ENCODE assay signal across 27 mouse cellular contexts in the genomic region with DNA sequence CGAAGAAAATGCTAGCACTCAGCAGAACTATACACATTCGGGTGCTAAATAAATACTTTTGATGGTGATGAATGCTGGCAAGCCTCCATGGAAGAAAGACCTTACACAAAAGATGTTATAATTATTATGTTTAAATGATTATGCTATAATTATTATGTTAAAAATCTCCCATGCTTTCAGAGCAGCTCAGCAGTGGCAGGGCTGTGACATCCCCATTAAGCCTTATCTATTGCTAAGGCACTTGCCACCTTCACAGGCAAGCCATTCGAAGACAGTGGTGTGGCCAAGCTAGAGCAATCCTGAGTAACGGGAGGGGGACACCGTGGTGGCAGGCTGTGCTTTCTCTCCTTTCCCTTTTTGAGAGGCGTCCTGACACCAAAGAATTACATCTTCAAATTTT.
DNase-seq lines count a peak whose midpoint lies in the region; ATAC-seq and TF ChIP-seq lines count a peak whose summit lies in the region.
"Had no signal": no experiment of that assay in that cellular context is flagged by ENCODE, and none has a peak within 500 bp of the region (broad histone marks: within the 10 kb centered on the region; RNA-seq: fewer than 3 reads in every experiment).

No protein-coding gene starts in this region.

- no peak for ATAC-seq in forebrain, embryonic 13.5 days
- ATAC-seq in forebrain, embryonic 12.5 days (ENCODE audit: low FRiP score): no peak
- no peak for ATAC-seq in forebrain, embryonic 15.5 days (replicated peaks)
- peak; percentile 70 for ATAC-seq in forebrain, postnatal 0 days
- ATAC-seq: activated CD4-positive, CD25-positive, alpha-beta regulatory T cell, adult 4 months; CD4-positive, CD25-positive, alpha-beta regulatory T cell, adult 4 months; Patski had no signal

- H3K4me2 ChIP-seq in forebrain, embryonic 13.5 days: no peak overlapping the region
- no peak overlapping the region for H3K4me2 ChIP-seq in forebrain, embryonic 12.5 days
- H3K4me2 ChIP-seq in forebrain, embryonic 15.5 days (replicated peaks): 0 out of 2 replicates have a peak overlapping the region, but pooled peaks have one; percentile 5
- H3K4me2 ChIP-seq in forebrain, postnatal 0 days (ENCODE audit: low read depth): peak overlapping the region; percentile 15; the same call in 1 of the 2 replicates
- H3K4me2 ChIP-seq: embryonic facial prominence, embryonic 13.5 days; embryonic facial prominence, embryonic 15.5 days had no signal

- H3K4me3 ChIP-seq in forebrain, embryonic 13.5 days: no peak overlapping the region
- H3K4me3 ChIP-seq in forebrain, embryonic 12.5 days (replicated peaks): no peak overlapping the region
- no peak overlapping the region for H3K4me3 ChIP-seq in forebrain, embryonic 15.5 days
- H3K4me3 ChIP-seq in forebrain, embryonic 10.5 days: no peak overlapping the region
- no peak overlapping the region for H3K4me3 ChIP-seq in forebrain, postnatal 0 days (ENCODE audit: low read depth, low read length)
- H3K4me3 ChIP-seq: embryonic facial prominence, embryonic 13.5 days; embryonic facial prominence, embryonic 15.5 days; erythroblast, embryonic 14.5 days had no signal

- TF ChIP-seq CTCF in forebrain, postnatal 0 days (IDR thresholded peaks at IDR 0.05; ENCODE audit: low read depth): no peak

- 0 out of 2 replicates have a peak overlapping the region, but pooled peaks have one; percentile 12 for H3K9ac ChIP-seq in forebrain, embryonic 13.5 days
- H3K9ac ChIP-seq in forebrain, embryonic 12.5 days: no peak overlapping the region
- H3K9ac ChIP-seq in forebrain, embryonic 15.5 days (replicated peaks): no peak overlapping the region
- 0 out of 2 replicates have a peak overlapping the region, but pooled peaks have one; percentile 33 for H3K9ac ChIP-seq in forebrain, postnatal 0 days
- H3K9ac ChIP-seq: embryonic facial prominence, embryonic 13.5 days; embryonic facial prominence, embryonic 15.5 days had no signal

- no peaks in the 10 kb centered on the region for H3K9me3 ChIP-seq in forebrain, embryonic 13.5 days (replicated peaks)
- no peaks in the 10 kb centered on the region for H3K9me3 ChIP-seq in forebrain, embryonic 12.5 days
- H3K9me3 ChIP-seq in forebrain, embryonic 15.5 days: no peaks in the 10 kb centered on the region
- no peaks in the 10 kb centered on the region for H3K9me3 ChIP-seq in forebrain, embryonic 10.5 days
- no peaks in the 10 kb centered on the region for H3K9me3 ChIP-seq in forebrain, postnatal 0 days (ENCODE audit: low read length)
- H3K9me3 ChIP-seq: embryonic facial prominence, embryonic 13.5 days; embryonic facial prominence, embryonic 15.5 days had no signal

- no peak overlapping the region for H3K27ac ChIP-seq in forebrain, embryonic 13.5 days
- H3K27ac ChIP-seq in forebrain, embryonic 12.5 days: no peak overlapping the region
- H3K27ac ChIP-seq in forebrain, embryonic 15.5 days (replicated peaks): peak overlapping the region; percentile 25; the same call in 1 of the 2 replicates
- no peak overlapping the region for H3K27ac ChIP-seq in forebrain, embryonic 10.5 days
- no peak overlapping the region for H3K27ac ChIP-seq in forebrain, postnatal 0 days (ENCODE audit: low read depth, low read length)
- H3K27ac ChIP-seq: embryonic facial prominence, embryonic 13.5 days; embryonic facial prominence, embryonic 15.5 days had no signal

- peaks cover 18% of the 10 kb centered on the region for H3K4me1 ChIP-seq in forebrain, embryonic 13.5 days
- H3K4me1 ChIP-seq in forebrain, embryonic 12.5 days: peaks cover 4% of the 10 kb centered on the region
- H3K4me1 ChIP-seq in forebrain, embryonic 15.5 days: peaks cover 29% of the 10 kb centered on the region
- H3K4me1 ChIP-seq in forebrain, embryonic 10.5 days: peaks cover 8% of the 10 kb centered on the region
- no peaks in the 10 kb centered on the region for H3K4me1 ChIP-seq in forebrain, postnatal 0 days (ENCODE audit: insufficient read depth)
- H3K4me1 ChIP-seq: embryonic facial prominence, embryonic 13.5 days; embryonic facial prominence, embryonic 15.5 days had no signal

- 53% methylated on average over 6 of the region's 6 CpGs for WGBS in forebrain, embryonic 13.5 days
- WGBS in forebrain, embryonic 12.5 days: 71% methylated on average over 6 of the region's 6 CpGs
- 35% methylated on average over 6 of the region's 6 CpGs for WGBS in forebrain, embryonic 15.5 days
- 74% methylated on average over 6 of the region's 6 CpGs for WGBS in forebrain, embryonic 10.5 days
- 31% methylated on average over 6 of the region's 6 CpGs for WGBS in forebrain, postnatal 0 days

- DNase-seq in forebrain, embryonic 10.5 days (ENCODE audit: extremely low spot score, low spot score): no peak
- peak; percentile 40 for DNase-seq in forebrain, postnatal 0 days
- DNase-seq in retina, postnatal 1 day: peak; percentile 34
- no peak for DNase-seq in kidney, adult 11 months
- DNase-seq in urinary bladder, postnatal 25 days (ENCODE audit: low spot score): no peak
- DNase-seq: adrenal gland, adult 8-10 months; adrenal gland, postnatal 14 days; adrenal gland, postnatal 36 days; B cell, adult 2 months; cerebellum, adult 11 months; cerebellum, adult 18-20 months; cerebellum, adult 8-10 months; cerebellum, adult 9-11 months; cerebellum, postnatal 14 days; cerebellum, postnatal 36 days; embryo, embryonic 11 days had no signal

- no peaks in the 10 kb centered on the region for H3K27me3 ChIP-seq in forebrain, embryonic 13.5 days
- H3K27me3 ChIP-seq in forebrain, embryonic 12.5 days: no peaks in the 10 kb centered on the region
- no peaks in the 10 kb centered on the region for H3K27me3 ChIP-seq in forebrain, embryonic 15.5 days
- H3K27me3 ChIP-seq in forebrain, embryonic 10.5 days (ENCODE audit: poor library complexity, severe bottlenecking): no peaks in the 10 kb centered on the region
- no peaks in the 10 kb centered on the region for H3K27me3 ChIP-seq in forebrain, postnatal 0 days (ENCODE audit: insufficient read depth, low read length)
- H3K27me3 ChIP-seq: CH12.LX; embryonic facial prominence, embryonic 13.5 days; embryonic facial prominence, embryonic 15.5 days had no signal

- H3K36me3 ChIP-seq in forebrain, embryonic 13.5 days (ENCODE audit: poor library complexity, severe bottlenecking): no peaks in the 10 kb centered on the region
- H3K36me3 ChIP-seq in forebrain, embryonic 12.5 days (replicated peaks): no peaks in the 10 kb centered on the region
- no peaks in the 10 kb centered on the region for H3K36me3 ChIP-seq in forebrain, embryonic 15.5 days
- H3K36me3 ChIP-seq in forebrain, embryonic 10.5 days (replicated peaks): no peaks in the 10 kb centered on the region
- H3K36me3 ChIP-seq in forebrain, postnatal 0 days (ENCODE audit: insufficient read depth): no peaks in the 10 kb centered on the region
- H3K36me3 ChIP-seq: embryonic facial prominence, embryonic 13.5 days; embryonic facial prominence, embryonic 15.5 days; G1E had no signal

Comparison
In these comparisons a context has a peak if more than half of its experiments do, and no peak if none do; other contexts are left out.
1. H3K4me2 ChIP-seq: peak in forebrain, embryonic 15.5 days (single experiment) and forebrain, postnatal 0 days (single experiment); none in forebrain, embryonic 13.5 days (single experiment) and forebrain, embryonic 12.5 days (single experiment).
2. H3K9ac ChIP-seq: peak in forebrain, embryonic 13.5 days (single experiment) and forebrain, postnatal 0 days (single experiment); none in forebrain, embryonic 12.5 days (single experiment) and forebrain, embryonic 15.5 days (single experiment).
3. DNase-seq: peak in forebrain, postnatal 0 days (single experiment) and retina, postnatal 1 day (single experiment); none in forebrain, embryonic 10.5 days (single experiment), kidney, adult 11 months (single experiment) and urinary bladder, postnatal 25 days (single experiment).